Mouse (Mus musculus) testis, adult 2 months (tissue): ENCODE measurements around the gene Rab11fip3.

Experiments used
- CTCF ChIP-seq: fragments of 200-500 bp; IDR thresholded peaks from 2 replicates; pipeline ENCODE4 v1.5.1; 2012; ENCODE audit warnings: low read depth, mild to moderate bottlenecking, inconsistent platforms, low read length, moderate library complexity; ENCODE audit not compliant: control insufficient read depth, insufficient read depth, insufficient replicate concordance
- POLR2A ChIP-seq: fragments of 200-500 bp; IDR thresholded peaks from 2 replicates; pipeline ENCODE4 v1.6.1; 2012; ENCODE audit warnings: low read depth, mild to moderate bottlenecking, inconsistent platforms, low read length, moderate library complexity; ENCODE audit not compliant: control insufficient read depth

GRCm38 (mm10) chr17:26068024-26068830 is 1.1 kb downstream of the Rab11fip3 start:
- no peak for TF ChIP-seq CTCF
- no peak for TF ChIP-seq POLR2A
